Mouse (Mus musculus) spleen, adult 2 months (tissue): ENCODE data around the gene Sh3bp2. TPM values are rescaled to one million over a fixed set of nuclear protein-coding genes. Genes with fewer than 3 reads are reported as not detected.

Experiments used
- DNase-seq, 2 experiments: peaks; one replicate each; pipeline versions ENCODE4 v3.0.0 to v3.0.0-alpha.2; 2012 to 2021; ENCODE audit warnings: low spot score in 2 of 2, low read depth in 1 of 2
- H3K27ac ChIP-seq: fragments of 200-500 bp; 2 replicates; pipeline ENCODE4 v1.5.1; 2012; ENCODE audit warnings: low read length, inconsistent platforms; ENCODE audit not compliant: insufficient read depth
- H3K27me3 ChIP-seq: fragments of 200-500 bp; 2 replicates; pipeline ENCODE4 v1.6.1; 2012; ENCODE audit warnings: mild to moderate bottlenecking, moderate library complexity, low read length, inconsistent platforms; ENCODE audit not compliant: control insufficient read depth, insufficient read depth
- H3K36me3 ChIP-seq: fragments of 200-500 bp; 2 replicates; pipeline ENCODE4 v1.6.1; 2012; ENCODE audit warnings: mild to moderate bottlenecking, low read length, inconsistent platforms; ENCODE audit not compliant: control insufficient read depth, insufficient read depth
- H3K4me1 ChIP-seq: fragments of 200-500 bp; 2 replicates; pipeline ENCODE4 v1.6.1; 2011; ENCODE audit warnings: inconsistent platforms; ENCODE audit not compliant: control insufficient read depth, insufficient read depth, insufficient read length
- H3K4me3 ChIP-seq: fragments of 200-500 bp; 2 replicates; pipeline ENCODE4 v1.5.1; 2011; ENCODE audit warnings: mild to moderate bottlenecking, inconsistent platforms; ENCODE audit not compliant: insufficient read depth, insufficient read length; ENCODE audit errors: extremely low read depth
- CTCF ChIP-seq: fragments of 200-500 bp; IDR thresholded peaks from 2 replicates; pipeline ENCODE4 v1.5.1; 2011; ENCODE audit warnings: mild to moderate bottlenecking, inconsistent platforms; ENCODE audit not compliant: insufficient read depth, insufficient read length, insufficient replicate concordance; ENCODE audit errors: extremely low read depth
- POLR2A ChIP-seq: fragments of 200-500 bp; IDR thresholded peaks from 2 replicates; pipeline ENCODE4 v1.6.1; 2011; ENCODE audit warnings: low read depth, low read length, inconsistent platforms
- WGBS: fragments of 180-500 bp; shearing (Covaris S2); methylation state at CpG from one replicate; pipeline ENCODE4 v1.1.7; 2018; 5-methylcytosine and 5-hydroxymethylcytosine counted together
- polyA plus RNA-seq: library from polyadenylated mRNA; depleted of rRNA; stranded (reverse); fragments of >200 nt; gene quantifications from 2 replicates; pipeline ENCODE4 v1.2.3, GENCODE M21; 2012; rRNA removed

The Sh3bp2 gene
- polyA plus RNA-seq = 50.7 and 51.3 TPM in 2 replicates

DNA sequence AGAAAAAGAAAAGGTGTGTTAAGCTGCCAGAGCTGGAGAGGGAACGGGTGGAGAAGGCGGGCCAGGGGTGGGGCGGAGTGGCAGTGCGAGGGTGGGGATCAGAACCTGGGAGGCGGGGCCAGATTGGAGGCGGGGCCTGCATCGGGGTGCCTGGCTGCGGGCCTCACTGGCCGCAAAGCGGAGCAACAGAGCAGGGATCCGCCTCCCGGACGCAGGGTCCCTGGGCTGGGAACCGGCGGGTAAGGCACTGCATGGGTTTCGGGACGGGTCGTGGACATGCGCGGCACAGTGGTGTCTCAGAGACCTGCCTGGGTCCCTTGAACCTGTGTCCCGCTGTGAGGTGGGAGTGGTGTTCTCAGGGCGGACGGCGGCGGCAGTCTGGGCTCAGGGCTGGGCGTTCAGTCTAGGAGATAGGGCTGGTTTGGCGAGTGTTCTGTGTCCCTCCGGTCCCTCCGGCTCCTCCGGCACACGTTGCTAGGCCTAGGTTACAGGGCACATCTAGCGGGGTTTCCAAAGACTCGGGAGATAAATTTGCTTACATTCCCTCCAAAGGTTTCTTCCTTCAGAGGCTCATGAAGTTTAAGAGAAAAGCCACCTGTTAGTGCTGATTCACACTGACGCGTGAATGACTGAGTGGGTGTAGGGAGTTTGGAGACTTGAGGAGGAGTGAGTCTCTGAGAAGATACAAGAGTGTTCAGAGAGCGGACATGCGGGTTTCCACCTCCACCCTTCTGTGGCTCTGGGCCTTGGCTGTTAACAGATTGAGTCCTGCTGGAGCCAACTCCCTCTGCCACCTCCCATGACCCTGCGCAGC lies at the start of gene Sh3bp2:
Gene Sh3bp2, plus strand, starts transcription at position 176 of the 814 bp plus-strand sequence.
- 3% methylated on average over 38 of the region's 38 CpGs for whole genome bisulfite sequencing
- peaks cover 54% of the 10 kb centered on the region for H3K4me1 ChIP-seq
- no peaks in the 10 kb centered on the region for H3K27me3 ChIP-seq
- 0 out of 2 replicates have a peak, but pooled peaks cover 3% of the 10 kb centered on the region for H3K36me3 ChIP-seq
- TF ChIP-seq POLR2A (peak; percentile 90), CTCF (no peak)
- peak; percentile 79 to 99 for DNase-seq
- H3K27ac ChIP-seq = peak within 1 kb of the TSS; percentile 87
- H3K4me3 ChIP-seq = peak within 1 kb of the TSS; percentile 70

DNA sequence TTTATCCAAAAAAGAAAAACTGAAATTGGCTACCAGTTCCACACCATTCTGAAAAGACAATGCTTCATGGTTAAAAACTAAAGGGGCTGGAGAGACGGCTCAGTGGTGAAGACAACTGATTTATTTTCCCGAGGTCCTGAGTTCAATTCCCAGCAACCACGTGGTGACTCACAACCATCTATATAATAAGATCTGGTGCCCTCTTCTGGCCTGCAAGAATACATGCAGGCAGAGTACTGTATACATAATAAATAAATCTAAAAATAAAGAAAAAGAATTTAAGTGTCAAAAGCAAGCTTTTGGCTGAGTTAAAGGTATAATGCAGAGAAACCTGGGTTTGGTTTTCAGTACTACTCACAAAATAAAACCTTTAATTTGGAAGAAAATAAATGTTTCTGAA lies 44.7 kb upstream of the Sh3bp2 start:
- no peaks in the 10 kb centered on the region for H3K4me1 ChIP-seq
- H3K27ac ChIP-seq = no peak overlapping the region
- 87% methylated on average over 3 of the region's 3 CpGs for WGBS
- H3K27me3 ChIP-seq = no peaks in the 10 kb centered on the region
- peaks cover 17% of the 10 kb centered on the region for H3K36me3 ChIP-seq
- no peak overlapping the region for H3K4me3 ChIP-seq
- DNase-seq = no peak
- no peak for TF ChIP-seq CTCF
- no peak for TF ChIP-seq POLR2A

DNA sequence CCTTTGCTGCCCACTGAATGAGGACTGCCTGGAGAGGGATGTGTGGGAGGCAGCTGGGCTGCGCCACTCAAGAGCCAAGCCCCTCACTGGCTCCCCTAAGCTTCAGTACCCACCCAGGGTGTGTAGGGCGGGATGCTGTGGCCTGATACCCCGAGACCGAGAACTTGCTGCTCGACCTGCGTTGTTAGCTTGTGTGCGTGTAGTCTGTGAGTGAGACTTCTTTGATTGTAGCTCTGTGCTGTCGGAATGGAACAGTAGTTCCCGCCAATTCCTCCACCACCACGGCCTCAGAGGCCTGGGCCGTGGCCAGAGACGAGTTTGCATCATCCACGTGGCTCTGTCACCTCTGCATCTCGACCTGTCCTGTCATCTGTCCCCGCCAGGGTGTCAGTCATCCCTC lies 39.9 kb upstream of the Sh3bp2 start:
- WGBS = 91% methylated on average over 15 of the region's 15 CpGs
- no peaks in the 10 kb centered on the region for H3K4me1 ChIP-seq
- H3K27ac ChIP-seq = no peak overlapping the region
- no peak for DNase-seq
- TF ChIP-seq CTCF (no peak), POLR2A (no peak)
- no peak overlapping the region for H3K4me3 ChIP-seq
- no peaks in the 10 kb centered on the region for H3K27me3 ChIP-seq
- peaks cover 5% of the 10 kb centered on the region for H3K36me3 ChIP-seq

DNA sequence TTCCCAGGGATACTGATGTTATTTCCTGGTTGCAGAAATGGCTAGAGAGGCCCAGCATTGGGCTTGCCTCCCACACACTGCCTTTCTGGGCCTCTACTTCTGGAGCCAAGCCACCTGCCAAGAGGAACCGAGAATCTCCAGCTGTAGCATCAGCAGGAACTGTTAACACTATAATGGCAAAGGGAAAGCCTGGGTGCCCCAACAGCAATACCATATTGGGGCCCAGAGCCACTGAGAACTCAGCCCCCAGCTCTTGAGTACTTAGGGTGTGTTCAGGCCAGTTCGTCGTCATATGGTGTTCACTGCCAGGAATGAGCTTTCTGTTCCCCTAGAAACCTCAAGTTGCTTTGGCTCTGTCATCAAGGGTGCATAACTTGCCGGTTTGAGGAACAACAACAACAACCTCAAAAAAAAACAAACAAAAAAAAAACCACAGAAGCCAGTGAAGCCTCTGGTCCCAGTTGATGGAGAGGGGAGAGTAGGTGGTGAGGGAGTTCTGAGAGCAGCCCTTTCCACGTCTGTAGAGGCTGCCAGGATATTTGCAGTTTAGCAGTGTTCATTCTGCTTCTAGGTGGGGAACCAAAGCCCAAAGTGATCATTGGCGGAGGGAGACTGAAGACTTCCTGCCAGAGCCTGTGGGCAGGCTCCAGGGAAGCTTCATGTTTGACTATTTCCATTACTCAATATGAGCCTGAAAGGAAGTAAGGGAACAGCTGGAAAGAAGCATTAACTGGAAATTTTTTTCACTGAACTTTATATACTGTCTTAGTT lies 38.1 kb upstream of the Sh3bp2 start:
- 73% methylated on average over 6 of the region's 6 CpGs for WGBS
- TF ChIP-seq POLR2A (no peak), CTCF (no peak)
- no peaks in the 10 kb centered on the region for H3K4me1 ChIP-seq
- no peak for DNase-seq
- H3K4me3 ChIP-seq = no peak overlapping the region
- H3K27ac ChIP-seq = 0 out of 2 replicates have a peak overlapping the region, but pooled peaks have one; percentile 33
- peaks cover 4% of the 10 kb centered on the region for H3K36me3 ChIP-seq
- H3K27me3 ChIP-seq = no peaks in the 10 kb centered on the region

DNA sequence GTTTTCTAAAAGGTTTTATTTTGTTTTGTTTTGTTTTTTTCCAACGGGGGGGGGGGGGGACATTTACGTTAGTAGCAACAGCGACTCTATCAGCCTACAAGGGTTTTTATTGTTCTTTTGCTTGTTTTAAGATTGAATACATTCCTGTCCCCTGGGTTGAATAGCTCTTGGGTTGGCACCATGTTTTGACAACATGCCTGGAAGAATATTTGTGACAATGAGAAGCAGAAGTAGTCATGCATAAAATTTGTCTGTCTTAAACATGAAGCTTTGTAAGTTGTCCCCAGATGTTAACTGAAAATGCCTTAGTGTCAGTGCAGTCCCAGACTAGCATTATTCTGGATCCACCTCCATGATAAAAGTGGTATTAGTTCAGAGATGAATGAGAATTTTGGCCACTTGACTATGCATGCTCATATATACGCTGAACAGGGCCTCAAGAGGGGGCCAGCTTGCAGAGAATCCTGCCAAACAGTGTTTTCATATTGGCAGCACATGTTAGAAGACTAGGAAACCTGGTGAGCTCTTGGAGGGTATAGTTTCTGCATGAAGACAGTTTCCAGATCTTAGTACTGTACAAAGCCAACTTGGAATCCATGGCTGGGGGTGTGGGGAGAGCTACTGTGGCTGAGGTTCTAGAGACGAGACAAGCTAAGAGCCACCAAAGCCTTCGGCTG lies 36.8 kb upstream of the Sh3bp2 start:
- Histone ChIP-seq H3K27me3 (no peaks in the 10 kb centered on the region), H3K4me1 (no peaks in the 10 kb centered on the region), H3K27ac (no peak overlapping the region), H3K36me3 (peaks cover 3% of the 10 kb centered on the region), H3K4me3 (no peak overlapping the region)
- 86% methylated on average over 6 of the region's 6 CpGs for WGBS
- no peak for TF ChIP-seq CTCF
- TF ChIP-seq POLR2A = no peak
- no peak for DNase-seq

DNA sequence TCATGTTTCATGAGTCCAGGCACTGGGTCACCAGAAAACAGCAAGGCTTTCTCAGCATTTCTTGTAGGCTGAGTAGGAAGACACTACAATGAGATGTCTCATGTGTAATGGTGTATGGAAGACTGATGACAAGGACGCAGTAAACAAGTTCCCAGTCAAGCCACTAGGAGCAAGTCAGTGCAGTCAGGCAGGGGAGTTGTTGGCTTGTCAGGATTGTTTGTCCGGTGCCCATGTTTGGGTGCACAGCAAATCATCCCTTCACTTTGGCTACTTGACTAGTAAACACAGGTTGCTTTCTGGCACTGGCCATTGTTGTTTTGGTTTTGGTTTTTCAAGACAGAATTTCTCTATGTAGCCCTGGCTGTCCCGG lies 36.2 kb upstream of the Sh3bp2 start:
- no peak for DNase-seq
- 98% methylated on average over 3 of the region's 3 CpGs for WGBS
- Histone ChIP-seq H3K27ac (no peak overlapping the region), H3K36me3 (peaks cover 3% of the 10 kb centered on the region), H3K27me3 (no peaks in the 10 kb centered on the region), H3K4me3 (no peak overlapping the region), H3K4me1 (no peaks in the 10 kb centered on the region)
- TF ChIP-seq POLR2A (no peak), CTCF (no peak)
